Mouse (Mus musculus): ENCODE measurements at regions not wholly inside any gene's neighbourhood (a gene's known extent, or its start where the extent isn't known, plus 50 kb on each side); places are given as distances from the start of the nearest gene placed in this dataset.

- H3K27ac ChIP-seq (ENCODE audit: low read depth, low read length), result no peak overlapping the region
- WGBS, result 80% methylated on average over 2 of the region's 2 CpGs
- no peaks in the 10 kb centered on the region for H3K4me1 ChIP-seq (replicated peaks; ENCODE audit: control insufficient read depth, insufficient read depth, low read length)
- H3K9ac ChIP-seq (ENCODE audit: low read length), result no peak overlapping the region
- peak; percentile 35 for DNase-seq (ENCODE audit: low spot score)
- no peak for ATAC-seq (replicated peaks; ENCODE audit: low FRiP score)
- no peaks in the 10 kb centered on the region for H3K9me3 ChIP-seq (ENCODE audit: control insufficient read depth, low read length)
- no peaks in the 10 kb centered on the region for H3K36me3 ChIP-seq (ENCODE audit: control insufficient read depth, insufficient read depth, low read length)
- H3K27me3 ChIP-seq (ENCODE audit: control insufficient read depth, insufficient read depth, low read length), result no peaks in the 10 kb centered on the region
- no peak overlapping the region for H3K4me2 ChIP-seq (ENCODE audit: low read depth, low read length, severe bottlenecking)
- no peak overlapping the region for H3K4me3 ChIP-seq (ENCODE audit: low read depth, low read length)
These were observed 51.4 kb upstream of the Tns3 start for GRCm38 (mm10) chr11:8715775-8716174.

Data from forebrain, embryonic 11.5 days (tissue).